Mouse (Mus musculus) liver, postnatal 0 days (tissue): ENCODE measurements around the gene Tatdn3. TPM values are rescaled to one million over a fixed set of nuclear protein-coding genes. Genes with fewer than 3 reads are reported as not detected.

ENCODE experiments used
- ATAC-seq: fragments of 200-750 bp; cut with Nextera tagmentation; 2 replicates; pipeline ENCODE4 v1.8.0; 2017; ENCODE audit warnings: mild to moderate bottlenecking, moderate library complexity
- DNase-seq: peaks from one replicate; pipeline ENCODE4 v3.0.0-alpha.2; 2016
- H3K27ac ChIP-seq: fragments of 300-500 bp; sonication (generic); 2 replicates; pipeline ENCODE4 v1.5.1; 2014; ENCODE audit warnings: antibody characterized with exemption, moderate library complexity, mild to moderate bottlenecking, low read depth
- H3K27me3 ChIP-seq: fragments of 300-500 bp; sonication (generic); 2 replicates; pipeline ENCODE4 v1.6.1; 2014; ENCODE audit warnings: low read length, control low read depth, mixed read lengths; ENCODE audit not compliant: insufficient read depth
- H3K36me3 ChIP-seq: fragments of 300-500 bp; sonication (generic); replicated peaks from 2 replicates; pipeline ENCODE4 v1.6.1; 2014; ENCODE audit warnings: mild to moderate bottlenecking, control low read depth, low read length, moderate library complexity, mixed read lengths; ENCODE audit not compliant: insufficient read depth
- H3K4me1 ChIP-seq: fragments of 300-500 bp; sonication (generic); 2 replicates; pipeline ENCODE4 v1.6.1; 2014; ENCODE audit warnings: antibody characterized with exemption, mild to moderate bottlenecking, control low read depth; ENCODE audit not compliant: insufficient read depth
- H3K4me2 ChIP-seq: fragments of 300-500 bp; sonication (generic); 2 replicates; pipeline ENCODE4 v1.6.1; 2014; ENCODE audit warnings: low read depth, mild to moderate bottlenecking, low read length, moderate library complexity, mixed read lengths
- H3K4me3 ChIP-seq: fragments of 300-500 bp; sonication (generic); 2 replicates; pipeline ENCODE4 v1.5.1; 2014; ENCODE audit warnings: low read depth, low read length
- H3K9ac ChIP-seq: fragments of 300-500 bp; sonication (generic); replicated peaks from 2 replicates; pipeline ENCODE4 v1.6.1; 2014; ENCODE audit warnings: mild to moderate bottlenecking, moderate library complexity
- H3K9me3 ChIP-seq: fragments of 300-500 bp; sonication (generic); 2 replicates; pipeline ENCODE4 v1.6.1; 2016; ENCODE audit warnings: mild to moderate bottlenecking, control low read depth, low read length, mixed read lengths
- CTCF ChIP-seq: sonication (generic); IDR thresholded peaks from 2 replicates; pipeline ENCODE4 v1.5.1; 2016; ENCODE audit warnings: antibody characterized with exemption, low read depth
- EP300 ChIP-seq: IDR thresholded peaks from 2 replicates; pipeline ENCODE4 v1.6.1; 2016; ENCODE audit warnings: antibody characterized with exemption, low read depth, mild to moderate bottlenecking
- WGBS: fragments of 180-500 bp; shearing (Covaris S2); extraction: QIAGEN DNeasy Blood & Tissue Kit; methylation state at CpG from one replicate; pipeline ENCODE4 v1.1.7; 2014; ENCODE audit not compliant: insufficient replicate concordance; 5-methylcytosine and 5-hydroxymethylcytosine counted together
- polyA plus RNA-seq: library from polyadenylated mRNA; unstranded; fragments of >200 nt; fragmentation: Nextera tagmentation; extraction: Ambion mirVana; gene quantifications from 2 replicates; pipeline ENCODE4 v1.2.1, GENCODE M21; 2015

Tatdn3 gene
- 6.0 and 6.5 TPM in 2 replicates for polyA plus RNA-seq

DNA sequence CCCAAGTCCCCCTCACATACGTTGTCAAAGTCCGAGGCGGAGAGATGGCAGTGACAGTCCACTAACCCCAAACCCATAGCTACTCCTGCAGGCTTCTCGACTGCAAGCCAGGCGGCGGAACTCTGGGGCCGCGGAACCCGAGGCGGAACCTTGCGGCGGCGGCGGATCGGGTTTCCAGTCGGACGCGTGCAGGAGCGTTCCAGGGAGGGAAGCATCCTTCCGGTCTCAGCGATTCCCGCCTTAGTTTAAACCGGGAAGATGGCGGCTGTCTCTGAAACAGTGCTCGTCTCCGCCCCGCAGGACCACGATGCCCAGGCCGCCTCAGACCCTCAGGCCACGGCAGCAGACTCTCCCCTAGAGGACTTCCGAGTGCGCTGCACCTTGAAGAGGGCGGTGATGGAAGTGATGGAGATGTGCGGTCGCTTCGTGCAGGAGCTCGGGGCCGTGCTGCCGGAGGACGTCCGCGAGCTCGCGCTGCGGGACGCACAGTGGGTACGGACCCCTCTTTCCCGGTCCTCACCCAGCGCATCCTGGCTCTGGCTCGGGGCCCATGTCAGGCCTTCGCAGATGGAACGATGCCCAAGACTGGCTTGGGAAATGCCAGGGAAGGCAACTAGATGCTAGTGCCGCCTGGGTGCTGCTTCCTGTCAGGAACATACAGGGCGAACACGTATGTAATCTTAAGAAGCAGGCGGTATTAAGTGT lies at the start of gene Tatdn3, which contains the start of gene Nsl1:
Gene Tatdn3 (minus strand): TSS at position 152 of the 705 bp plus-strand sequence.
Gene Nsl1 (plus strand): TSS at position 232 of the 705 bp plus-strand sequence.
- Histone ChIP-seq H3K4me2 (peak within 1 kb of the TSS; percentile 92), H3K9me3 (no peaks in the 10 kb centered on the region), H3K4me3 (peak within 1 kb of the TSS; percentile 94), H3K4me1 (peaks cover 18% of the 10 kb centered on the region), H3K27me3 (no peaks in the 10 kb centered on the region), H3K27ac (peak within 1 kb of the TSS; percentile 73; the same call in 1 of the 2 replicates), H3K9ac (peak within 1 kb of the TSS; percentile 85), H3K36me3 (peaks cover 14% of the 10 kb centered on the region)
- TF ChIP-seq CTCF: peak; percentile 46
- TF ChIP-seq EP300: no peak; the same call in 1 of the 2 replicates
- peak; percentile 94 for ATAC-seq
- under 1% methylated on average over 56 of the region's 56 CpGs for WGBS
- DNase-seq: peak; percentile 92

DNA sequence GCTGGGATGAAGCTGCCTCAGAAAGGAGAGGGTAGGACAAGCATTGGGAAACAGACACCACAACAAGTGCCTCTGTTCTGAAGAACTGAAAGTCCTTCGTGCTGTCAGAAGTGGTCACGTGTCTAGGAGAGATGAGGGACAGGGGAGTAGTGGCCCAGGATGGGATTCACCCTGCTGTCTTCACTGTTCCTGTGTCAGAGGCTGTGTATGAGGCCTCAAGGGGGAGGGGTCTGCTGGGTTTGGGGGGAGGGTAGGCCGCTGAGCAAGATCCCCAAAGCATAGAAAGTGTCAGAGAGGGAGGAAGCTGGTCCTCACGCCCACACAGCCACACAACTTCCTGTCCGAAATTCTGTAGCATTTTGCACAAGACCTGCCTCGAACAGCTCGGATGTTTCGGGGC lies 48.4 kb upstream of the Tatdn3 start:
- Histone ChIP-seq H3K4me3 (no peak overlapping the region), H3K27me3 (no peaks in the 10 kb centered on the region), H3K4me1 (peaks cover 3% of the 10 kb centered on the region; the same call in 1 of the 2 replicates), H3K36me3 (no peaks in the 10 kb centered on the region), H3K27ac (peak overlapping the region; percentile 67), H3K4me2 (peak overlapping the region; percentile 38), H3K9ac (no peak overlapping the region; the same call in 1 of the 2 replicates), H3K9me3 (no peaks in the 10 kb centered on the region)
- ATAC-seq: peak; percentile 61
- TF ChIP-seq EP300: no peak
- TF ChIP-seq CTCF: no peak
- DNase-seq: peak; percentile 41
- WGBS: 17% methylated on average over 8 of the region's 8 CpGs

DNA sequence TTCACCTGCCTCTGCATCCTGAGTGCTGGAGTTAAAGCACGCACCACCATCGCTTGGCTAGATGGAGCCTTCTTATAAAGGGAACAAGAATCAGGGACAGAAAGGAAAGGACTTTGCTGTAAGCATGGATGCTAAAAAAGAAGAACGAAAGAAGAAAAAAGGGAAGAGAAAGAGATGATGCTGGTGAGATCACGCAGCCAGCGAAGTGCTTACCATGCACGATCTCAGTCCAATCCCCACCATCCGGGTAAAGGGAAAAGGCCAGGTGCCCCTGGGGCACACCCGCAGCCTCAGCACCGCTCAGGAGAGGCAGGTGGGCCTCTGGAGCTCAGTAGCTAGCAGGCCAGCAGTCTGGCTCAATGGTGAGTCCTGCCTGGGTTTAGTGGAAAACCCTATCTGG lies 47.2 kb upstream of the Tatdn3 start:
- Histone ChIP-seq H3K4me3 (no peak overlapping the region), H3K36me3 (no peaks in the 10 kb centered on the region), H3K27me3 (no peaks in the 10 kb centered on the region), H3K27ac (no peak overlapping the region), H3K4me1 (0 out of 2 replicates have a peak, but pooled peaks cover 3% of the 10 kb centered on the region), H3K9me3 (no peaks in the 10 kb centered on the region), H3K9ac (no peak overlapping the region), H3K4me2 (no peak overlapping the region)
- TF ChIP-seq CTCF (no peak), EP300 (no peak)
- 75% methylated on average over 9 of the region's 9 CpGs for WGBS
- DNase-seq (no peak), ATAC-seq (no peak)

DNA sequence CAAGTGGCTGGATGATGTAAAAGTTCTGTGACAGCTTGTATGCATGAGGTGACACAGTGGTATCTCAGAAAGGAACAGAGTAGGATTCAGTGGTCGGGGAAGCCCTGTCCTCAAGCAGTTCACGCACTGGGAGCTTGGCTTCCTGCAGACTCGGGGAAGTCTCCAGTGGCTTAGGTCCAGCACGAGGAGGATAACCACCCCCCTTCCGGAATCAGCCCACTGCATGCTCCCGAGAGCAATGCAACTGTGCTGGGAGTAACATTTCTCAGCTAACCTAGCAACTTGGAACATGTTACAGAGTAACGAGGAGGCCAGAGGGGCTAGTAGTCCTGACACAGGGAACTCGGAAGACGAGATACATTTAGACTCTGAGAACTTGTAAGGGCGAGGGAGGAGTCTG lies 44.6 kb upstream of the Tatdn3 start:
- ATAC-seq (no peak), DNase-seq (no peak)
- WGBS: 54% methylated on average over 10 of the region's 10 CpGs
- Histone ChIP-seq H3K27ac (no peak overlapping the region), H3K9ac (no peak overlapping the region), H3K9me3 (no peaks in the 10 kb centered on the region), H3K27me3 (no peaks in the 10 kb centered on the region), H3K4me2 (no peak overlapping the region), H3K4me1 (0 out of 2 replicates have a peak, but pooled peaks cover 3% of the 10 kb centered on the region), H3K4me3 (no peak overlapping the region), H3K36me3 (no peaks in the 10 kb centered on the region)
- TF ChIP-seq EP300 (no peak), CTCF (no peak)

DNA sequence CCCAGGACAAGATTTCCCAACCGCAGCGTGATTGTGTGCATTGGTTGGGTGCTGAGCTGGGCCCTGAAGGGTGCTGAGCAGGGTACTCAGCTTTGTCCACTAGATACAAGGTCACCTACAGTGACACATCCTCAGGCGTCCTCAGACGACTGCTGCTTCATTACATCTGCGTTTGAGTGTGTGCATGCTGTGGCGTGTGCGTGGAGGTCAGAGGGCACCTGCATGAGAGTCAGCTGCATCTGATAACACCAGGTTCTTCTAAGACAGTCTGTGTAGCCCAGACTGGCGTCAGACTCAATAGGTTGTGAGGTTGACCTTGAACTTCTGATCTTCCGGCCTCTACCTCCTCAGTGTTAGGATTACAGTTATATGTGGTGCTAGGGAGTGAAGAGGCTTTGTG lies 42.5 kb upstream of the Tatdn3 start:
- no peaks in the 10 kb centered on the region for H3K36me3 ChIP-seq
- no peaks in the 10 kb centered on the region for H3K4me1 ChIP-seq
- H3K9me3 ChIP-seq: peaks cover 4% of the 10 kb centered on the region
- H3K27ac ChIP-seq: no peak overlapping the region
- no peak for DNase-seq
- no peak overlapping the region for H3K9ac ChIP-seq
- H3K4me3 ChIP-seq: no peak overlapping the region
- H3K27me3 ChIP-seq: no peaks in the 10 kb centered on the region
- TF ChIP-seq EP300 (no peak), CTCF (no peak)
- no peak for ATAC-seq
- no peak overlapping the region for H3K4me2 ChIP-seq
- WGBS: 72% methylated on average over 9 of the region's 9 CpGs

DNA sequence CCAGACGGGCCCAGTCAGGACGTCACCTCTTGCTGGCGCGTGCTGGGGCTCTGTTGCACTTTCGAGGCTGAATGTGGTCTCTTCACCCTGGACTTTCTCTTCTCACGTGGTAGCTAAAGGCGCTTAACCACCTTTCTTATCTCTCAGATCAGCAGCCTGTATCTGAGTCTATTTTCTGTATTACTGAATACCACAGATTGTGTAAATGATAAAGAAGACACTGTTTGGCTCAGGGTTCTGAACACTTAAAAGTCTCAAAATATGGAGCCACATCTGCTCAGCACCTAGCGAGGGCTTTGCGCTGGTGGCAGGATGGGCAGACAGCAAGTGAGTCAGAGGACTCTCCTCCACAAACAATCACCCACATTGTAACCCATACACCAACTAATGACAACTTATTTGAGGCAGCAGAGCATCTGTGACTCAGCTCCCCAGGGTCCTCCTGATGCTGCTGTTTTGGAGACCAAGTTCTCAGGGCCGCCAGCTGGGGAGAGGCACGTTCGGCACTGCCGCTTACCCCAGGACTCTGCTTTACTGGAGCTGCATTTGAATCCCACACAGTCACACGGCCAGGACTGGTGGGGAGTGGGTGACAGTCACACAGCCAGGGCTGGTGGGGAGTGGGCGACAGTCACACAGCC lies 40.1 kb upstream of the Tatdn3 start:
- H3K4me2 ChIP-seq: no peak overlapping the region
- peaks cover 4% of the 10 kb centered on the region for H3K9me3 ChIP-seq
- peaks cover 19% of the 10 kb centered on the region for H3K27me3 ChIP-seq
- 72% methylated on average over 15 of the region's 15 CpGs for WGBS
- DNase-seq (no peak), ATAC-seq (no peak)
- H3K9ac ChIP-seq: no peak overlapping the region
- no peaks in the 10 kb centered on the region for H3K36me3 ChIP-seq
- no peak overlapping the region for H3K27ac ChIP-seq
- TF ChIP-seq CTCF (no peak), EP300 (no peak)
- no peak overlapping the region for H3K4me3 ChIP-seq
- H3K4me1 ChIP-seq: peaks cover 5% of the 10 kb centered on the region
